Mouse (Mus musculus) midbrain, embryonic 14.5 days (tissue): ENCODE measurements around the gene Nlrx1. TPM values are rescaled to one million over a fixed set of nuclear protein-coding genes. Genes with fewer than 3 reads are reported as not detected.

Experiments used
- ATAC-seq: fragments of 200-750 bp; cut with Nextera tagmentation; 2 replicates; pipeline ENCODE4 v1.8.0; 2017; ENCODE audit warnings: moderate number of reproducible peaks, moderate library complexity; ENCODE audit not compliant: low FRiP score, low TSS enrichment
- DNase-seq: peaks from one replicate; pipeline ENCODE4 v3.0.0-alpha.2; 2015
- H3K27ac ChIP-seq: fragments of 300-500 bp; sonication (generic); replicated peaks from 2 replicates; pipeline ENCODE4 v1.5.1; 2014; ENCODE audit warnings: mild to moderate bottlenecking, low read depth, low read length, moderate library complexity
- H3K27me3 ChIP-seq: fragments of 300-500 bp; sonication (generic); 2 replicates; pipeline ENCODE4 v1.6.1; 2014; ENCODE audit warnings: low read length, control low read depth, mixed read lengths; ENCODE audit not compliant: control insufficient read depth, insufficient read depth
- H3K36me3 ChIP-seq: fragments of 300-500 bp; sonication (generic); 2 replicates; pipeline ENCODE4 v1.6.1; 2014; ENCODE audit warnings: low read length, control low read depth; ENCODE audit not compliant: control insufficient read depth, insufficient read depth
- H3K4me1 ChIP-seq: fragments of 300-500 bp; sonication (generic); 2 replicates; pipeline ENCODE4 v1.6.1; 2014; ENCODE audit warnings: mild to moderate bottlenecking, antibody characterized with exemption, low read length, control low read depth; ENCODE audit not compliant: control insufficient read depth, insufficient read depth
- H3K4me2 ChIP-seq: fragments of 300-500 bp; sonication (generic); 2 replicates; pipeline ENCODE4 v1.6.1; 2014; ENCODE audit warnings: mild to moderate bottlenecking, low read length, moderate library complexity
- H3K4me3 ChIP-seq: fragments of 300-500 bp; sonication (generic); replicated peaks from 2 replicates; pipeline ENCODE4 v1.5.1; 2014; ENCODE audit warnings: low read depth, low read length
- H3K9ac ChIP-seq: fragments of 300-500 bp; sonication (generic); replicated peaks from 2 replicates; pipeline ENCODE4 v1.6.1; 2014; ENCODE audit warnings: mild to moderate bottlenecking, low read length, moderate library complexity
- H3K9me3 ChIP-seq: fragments of 300-500 bp; sonication (generic); 2 replicates; pipeline ENCODE4 v1.6.1; 2016; ENCODE audit warnings: low read length, control low read depth, mixed read lengths; ENCODE audit not compliant: control insufficient read depth
- WGBS: fragments of 180-500 bp; shearing (Covaris S2); extraction: QIAGEN DNeasy Blood & Tissue Kit; methylation state at CpG from one replicate; pipeline ENCODE4 v1.1.7; 2014; 5-methylcytosine and 5-hydroxymethylcytosine counted together
- polyA plus RNA-seq: library from polyadenylated mRNA; unstranded; fragments of >200 nt; fragmentation: Nextera tagmentation; extraction: Ambion mirVana; gene quantifications from 2 replicates; pipeline ENCODE4 v1.2.1, GENCODE M21; 2014

Nlrx1 gene
- polyA plus RNA-seq, 1 experiment from 2014 or later, result 3.9 TPM

DNA sequence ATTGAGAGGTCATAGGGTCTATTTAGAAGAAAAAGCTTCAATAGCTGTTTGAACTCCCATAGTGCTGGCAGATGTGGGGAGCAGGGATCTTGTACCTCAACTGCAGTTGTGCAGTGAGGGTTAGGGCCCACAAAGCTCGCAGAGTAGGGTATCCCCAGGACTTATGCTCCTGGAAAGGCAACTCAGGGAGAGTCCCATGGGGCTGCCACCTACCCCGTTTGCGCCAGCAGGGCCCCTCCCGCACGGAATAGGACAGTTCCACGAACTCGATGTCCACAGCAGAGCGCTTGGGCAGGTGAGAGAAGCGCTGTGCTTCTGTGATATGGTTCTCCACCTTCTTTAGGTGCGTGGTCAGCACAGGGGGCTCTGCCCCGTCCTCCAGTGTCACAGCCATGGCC lies 18.6 kb upstream of the Nlrx1 start:
- H3K9ac ChIP-seq, result peak overlapping the region; percentile 96
- H3K36me3 ChIP-seq, result peaks cover 20% of the 10 kb centered on the region; the same call in 1 of the 2 replicates
- H3K4me2 ChIP-seq, result peak overlapping the region; percentile 90
- WGBS, result 2% methylated on average over 11 of the region's 11 CpGs
- H3K9me3 ChIP-seq, result no peaks in the 10 kb centered on the region
- H3K4me1 ChIP-seq, result peaks cover 23% of the 10 kb centered on the region; the same call in 1 of the 2 replicates
- ATAC-seq, result no peak
- peak overlapping the region; percentile 88 for H3K4me3 ChIP-seq
- peak overlapping the region; percentile 84 for H3K27ac ChIP-seq
- no peaks in the 10 kb centered on the region for H3K27me3 ChIP-seq
- DNase-seq, result peak; percentile 41

- H3K4me3 ChIP-seq, result peak overlapping the region; percentile 88
- DNase-seq (no peak), ATAC-seq (no peak)
- H3K36me3 ChIP-seq, result peaks cover 16% of the 10 kb centered on the region
- no peak overlapping the region for H3K27ac ChIP-seq
- peaks cover 23% of the 10 kb centered on the region; the same call in 1 of the 2 replicates for H3K4me1 ChIP-seq
- 8% methylated on average over 6 of the region's 6 CpGs for WGBS
- peak overlapping the region; percentile 90 for H3K4me2 ChIP-seq
- no peaks in the 10 kb centered on the region for H3K27me3 ChIP-seq
- H3K9ac ChIP-seq, result peak overlapping the region; percentile 96
- H3K9me3 ChIP-seq, result no peaks in the 10 kb centered on the region
These were observed 18.0 kb upstream of the Nlrx1 start for GRCm38 (mm10) chr9:44286256-44286850.

- no peak overlapping the region for H3K27ac ChIP-seq
- peaks cover 39% of the 10 kb centered on the region for H3K36me3 ChIP-seq
- H3K27me3 ChIP-seq, result no peaks in the 10 kb centered on the region
These were observed 14.8 kb upstream of the Nlrx1 start for GRCm38 (mm10) chr9:44283183-44283582.

GRCm38 (mm10) chr9:44269973-44270372 lies 1.6 kb upstream of the Nlrx1 start:
- no peaks in the 10 kb centered on the region for H3K27me3 ChIP-seq
- H3K27ac ChIP-seq, result no peak overlapping the region
- peaks cover 22% of the 10 kb centered on the region for H3K36me3 ChIP-seq
- no peak overlapping the region for H3K4me2 ChIP-seq
- no peak overlapping the region for H3K9ac ChIP-seq
- DNase-seq (no peak), ATAC-seq (no peak)
- no peak overlapping the region for H3K4me3 ChIP-seq
- H3K9me3 ChIP-seq, result no peaks in the 10 kb centered on the region
- peaks cover 17% of the 10 kb centered on the region for H3K4me1 ChIP-seq
- 89% methylated on average over 4 of the region's 4 CpGs for WGBS

More at GRCm38 (mm10) chr9:44283183-44283582, 14.8 kb upstream of the Nlrx1 start:
- no peak overlapping the region for H3K4me2 ChIP-seq
- WGBS, result 72% methylated on average over 5 of the region's 5 CpGs
- DNase-seq (no peak), ATAC-seq (no peak)
- peaks cover 11% of the 10 kb centered on the region; the same call in 1 of the 2 replicates for H3K4me1 ChIP-seq
- H3K4me3 ChIP-seq, result no peak overlapping the region
- H3K9me3 ChIP-seq, result no peaks in the 10 kb centered on the region
- H3K9ac ChIP-seq, result no peak overlapping the region

DNA sequence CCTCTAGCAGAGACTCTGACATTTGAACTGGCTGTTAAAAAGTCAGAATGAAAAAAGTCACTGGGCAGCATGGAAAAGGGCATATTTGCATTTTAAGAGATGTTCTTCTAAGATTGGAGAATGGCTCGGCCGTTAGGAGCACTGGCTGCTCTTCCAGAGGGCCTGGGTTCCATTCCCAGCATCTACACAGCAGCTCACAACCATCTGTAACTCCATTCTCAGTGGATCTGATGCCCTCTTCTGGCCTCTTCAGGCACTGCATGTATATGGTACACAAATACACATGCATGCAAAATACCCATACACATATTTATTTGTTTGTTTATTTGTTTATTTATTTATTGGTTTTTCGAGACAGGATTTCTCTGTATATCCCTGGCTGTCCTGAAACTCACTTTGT lies 678 bp upstream of the Nlrx1 start:
- Histone ChIP-seq H3K4me3 (no peak overlapping the region), H3K27me3 (no peaks in the 10 kb centered on the region), H3K4me1 (peaks cover 25% of the 10 kb centered on the region), H3K9me3 (no peaks in the 10 kb centered on the region), H3K36me3 (peaks cover 13% of the 10 kb centered on the region), H3K4me2 (no peak overlapping the region), H3K27ac (no peak overlapping the region), H3K9ac (no peak overlapping the region)
- DNase-seq (no peak), ATAC-seq (no peak)
- 83% methylated on average over 3 of the region's 3 CpGs for WGBS

DNA sequence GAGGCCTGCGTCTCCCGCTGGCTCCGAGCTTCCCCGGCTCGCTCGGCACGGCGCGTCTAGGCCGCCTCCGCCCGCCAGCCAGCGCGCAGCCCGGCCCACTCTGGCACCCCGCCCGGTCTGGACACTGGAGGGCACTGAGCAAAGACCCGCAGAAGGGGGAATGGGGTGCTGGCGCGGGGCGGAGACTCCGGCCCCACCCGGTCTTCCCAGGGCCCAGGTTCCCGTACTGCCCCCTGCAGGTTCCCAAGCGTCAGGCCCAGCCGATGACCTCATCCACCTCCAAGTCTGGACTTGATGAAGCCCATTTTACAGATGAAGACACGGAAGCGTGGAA lies 405 bp downstream of the Nlrx1 start:
- no peaks in the 10 kb centered on the region for H3K9me3 ChIP-seq
- H3K9ac ChIP-seq, result peak overlapping the region; percentile 44
- peaks cover 25% of the 10 kb centered on the region for H3K4me1 ChIP-seq
- ATAC-seq (peak; percentile 71; the same call in 1 of the 2 replicates), DNase-seq (peak; percentile 81)
- peak overlapping the region; percentile 29 for H3K4me3 ChIP-seq
- WGBS, result 6% methylated on average over 28 of the region's 28 CpGs
- peak overlapping the region; percentile 58; the same call in 1 of the 2 replicates for H3K27ac ChIP-seq
- H3K36me3 ChIP-seq, result 0 out of 2 replicates have a peak, but pooled peaks cover 2% of the 10 kb centered on the region
- H3K4me2 ChIP-seq, result peak overlapping the region; percentile 62
- no peaks in the 10 kb centered on the region for H3K27me3 ChIP-seq

- Histone ChIP-seq H3K9me3 (no peaks in the 10 kb centered on the region), H3K4me3 (peak overlapping the region; percentile 29), H3K4me2 (peak overlapping the region; percentile 62), H3K27ac (peak overlapping the region; percentile 58), H3K27me3 (no peaks in the 10 kb centered on the region), H3K9ac (peak overlapping the region; percentile 44), H3K36me3 (no peaks in the 10 kb centered on the region), H3K4me1 (peaks cover 25% of the 10 kb centered on the region)
- DNase-seq (peak; percentile 39), ATAC-seq (no peak)
- 4% methylated on average over 23 of the region's 23 CpGs for WGBS
These were observed 926 bp downstream of the Nlrx1 start for GRCm38 (mm10) chr9:44267319-44268026.

DNA sequence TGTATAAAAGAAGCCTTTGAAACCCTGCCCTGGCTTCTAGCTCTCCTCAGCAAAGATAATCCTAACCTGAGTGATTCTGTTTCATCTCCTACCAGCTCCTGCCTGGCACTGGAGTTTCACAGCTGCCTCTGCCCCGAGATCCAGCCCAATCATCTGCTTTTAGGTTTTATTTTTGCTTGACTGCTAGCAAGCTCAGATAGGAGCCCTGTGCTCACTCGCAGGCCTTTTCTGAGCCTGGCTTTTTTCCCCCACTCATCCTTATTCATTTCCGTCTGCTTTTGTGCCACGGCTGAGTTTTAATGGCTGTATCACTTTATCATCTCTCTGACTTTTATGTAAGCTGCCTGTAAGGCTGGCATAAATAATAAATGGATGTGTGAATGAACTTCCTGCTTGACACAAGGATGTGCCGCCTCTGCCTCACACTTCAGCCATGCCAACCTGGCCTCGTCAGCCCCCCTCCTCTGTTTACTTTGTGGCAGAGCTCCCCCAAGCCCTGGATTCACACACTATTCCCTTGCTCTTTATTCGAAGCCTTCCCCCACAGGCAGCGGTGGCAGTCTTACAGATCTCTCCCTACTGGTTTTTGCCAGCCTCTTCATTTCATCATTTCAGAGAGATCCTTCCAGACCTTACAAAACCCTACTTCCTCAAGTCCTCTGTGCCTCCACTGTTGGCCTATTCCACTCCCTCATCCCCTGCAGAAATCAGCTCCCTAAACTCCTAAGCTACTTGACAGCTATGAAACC lies 1.7 kb downstream of the Nlrx1 start:
- Histone ChIP-seq H3K4me3 (no peak overlapping the region), H3K9ac (no peak overlapping the region), H3K36me3 (no peaks in the 10 kb centered on the region), H3K27me3 (no peaks in the 10 kb centered on the region), H3K9me3 (no peaks in the 10 kb centered on the region), H3K4me1 (peaks cover 25% of the 10 kb centered on the region), H3K27ac (peak overlapping the region; percentile 58; the same call in 1 of the 2 replicates), H3K4me2 (no peak overlapping the region)
- 44% methylated on average over 8 of the region's 8 CpGs for WGBS
- no peak for ATAC-seq
- DNase-seq, result peak; percentile 39
